Mouse (Mus musculus): ENCODE measurements at regions not wholly inside any gene's neighbourhood (a gene's known extent, or its start where the extent isn't known, plus 50 kb on each side); places are given as distances from the start of the nearest gene placed in this dataset.

DNA sequence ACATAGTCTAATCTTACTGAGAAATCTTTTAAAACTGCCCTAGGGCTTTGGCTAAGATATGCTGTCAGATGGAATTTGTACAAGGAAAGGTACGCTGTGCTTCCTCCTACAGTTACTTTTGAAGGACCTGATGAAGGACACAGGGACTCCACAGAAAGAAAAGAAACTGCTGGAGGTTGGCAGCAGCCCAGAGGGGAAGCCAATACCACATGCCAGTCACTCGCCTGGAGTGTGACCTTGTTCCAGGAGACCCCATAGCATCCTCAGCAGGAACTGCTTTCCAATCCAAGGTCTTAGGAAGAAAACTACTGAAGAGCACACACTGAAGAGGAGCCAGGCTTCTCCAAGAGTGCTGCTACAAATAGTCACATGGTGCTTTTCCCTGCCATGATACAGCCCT lies 404.9 kb downstream of the Gpam start:
- no peak overlapping the region for H3K4me2 ChIP-seq (replicated peaks; ENCODE audit: low read depth, low read length, severe bottlenecking)
- ATAC-seq (ENCODE audit: low FRiP score, low read depth) = no peak
- WGBS = 56% methylated on average over 2 of the region's 2 CpGs

GRCm38 (mm10) chr19:54697411-54697810 lies 429.6 kb downstream of the Gpam start:
- H3K36me3 ChIP-seq (ENCODE audit: control insufficient read depth, insufficient read depth, low read length) = no peaks in the 10 kb centered on the region
- ATAC-seq (ENCODE audit: low FRiP score, low read depth) (no peak), DNase-seq (ENCODE audit: low spot score) (no peak)
- no peak overlapping the region for H3K4me2 ChIP-seq (replicated peaks; ENCODE audit: low read depth, low read length, severe bottlenecking)
- WGBS = 79% methylated on average over 8 of the region's 8 CpGs
- TF ChIP-seq POLR2A (IDR thresholded peaks at IDR 0.05; ENCODE audit: borderline replicate concordance, extremely low read depth, insufficient read depth, insufficient read length) = no peak
- H3K27me3 ChIP-seq (ENCODE audit: control insufficient read depth, insufficient read depth, low read length) = no peaks in the 10 kb centered on the region
- no peak overlapping the region for H3K27ac ChIP-seq (replicated peaks; ENCODE audit: low read depth, low read length)
- H3K4me3 ChIP-seq (replicated peaks; ENCODE audit: low read length) = no peak overlapping the region
- H3K4me1 ChIP-seq (ENCODE audit: control insufficient read depth, insufficient read depth, low read length) = no peaks in the 10 kb centered on the region
- H3K9me3 ChIP-seq (ENCODE audit: control insufficient read depth, low read length) = no peaks in the 10 kb centered on the region
- no peak overlapping the region for H3K9ac ChIP-seq (ENCODE audit: low read depth, low read length, severe bottlenecking)

More for the DNA sequence above, 404.9 kb downstream of the Gpam start:
- no peaks in the 10 kb centered on the region for H3K36me3 ChIP-seq (ENCODE audit: control insufficient read depth, insufficient read depth, low read length)
- DNase-seq (ENCODE audit: low spot score) = no peak
- no peaks in the 10 kb centered on the region for H3K27me3 ChIP-seq (ENCODE audit: control insufficient read depth, insufficient read depth, low read length)
- no peak for TF ChIP-seq POLR2A (IDR thresholded peaks at IDR 0.05; ENCODE audit: borderline replicate concordance, extremely low read depth, insufficient read depth, insufficient read length)
- no peaks in the 10 kb centered on the region for H3K4me1 ChIP-seq (ENCODE audit: control insufficient read depth, insufficient read depth, low read length)
- no peaks in the 10 kb centered on the region for H3K9me3 ChIP-seq (ENCODE audit: control insufficient read depth, low read length)
- H3K27ac ChIP-seq (replicated peaks; ENCODE audit: low read depth, low read length) = no peak overlapping the region
- H3K4me3 ChIP-seq (replicated peaks; ENCODE audit: low read length) = no peak overlapping the region
- H3K9ac ChIP-seq (ENCODE audit: low read depth, low read length, severe bottlenecking) = no peak overlapping the region

DNA sequence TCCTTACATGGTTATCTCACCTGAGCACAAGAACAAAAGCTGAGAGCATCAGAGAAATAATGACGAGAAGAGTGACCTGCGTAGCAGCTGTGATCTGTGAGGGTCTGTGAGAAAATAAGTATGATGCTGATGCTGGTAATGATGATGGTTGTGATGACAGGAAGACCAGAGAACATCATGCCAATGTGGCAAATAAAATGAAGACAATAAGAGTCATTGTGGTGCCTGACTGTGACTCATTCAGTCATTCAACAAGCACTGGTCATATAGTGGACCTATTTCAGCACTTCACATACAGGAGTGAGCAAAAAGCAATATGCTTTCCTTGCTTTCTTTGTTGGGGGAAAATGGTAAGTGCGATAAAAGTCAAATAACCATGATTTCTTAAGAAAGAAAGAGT lies 433.3 kb downstream of the Gpam start:
- 89% methylated on average over 3 of the region's 3 CpGs for WGBS
- ATAC-seq (ENCODE audit: low FRiP score, low read depth) (no peak), DNase-seq (ENCODE audit: low spot score) (no peak)
- Histone ChIP-seq H3K4me2 (replicated peaks; ENCODE audit: low read depth, low read length, severe bottlenecking) (no peak overlapping the region), H3K27me3 (ENCODE audit: control insufficient read depth, insufficient read depth, low read length) (no peaks in the 10 kb centered on the region), H3K36me3 (ENCODE audit: control insufficient read depth, insufficient read depth, low read length) (no peaks in the 10 kb centered on the region), H3K9ac (ENCODE audit: low read depth, low read length, severe bottlenecking) (no peak overlapping the region), H3K9me3 (ENCODE audit: control insufficient read depth, low read length) (no peaks in the 10 kb centered on the region), H3K4me3 (replicated peaks; ENCODE audit: low read length) (no peak overlapping the region), H3K27ac (replicated peaks; ENCODE audit: low read depth, low read length) (no peak overlapping the region), H3K4me1 (ENCODE audit: control insufficient read depth, insufficient read depth, low read length) (no peaks in the 10 kb centered on the region)
- no peak for TF ChIP-seq POLR2A (IDR thresholded peaks at IDR 0.05; ENCODE audit: borderline replicate concordance, extremely low read depth, insufficient read depth, insufficient read length)

DNA sequence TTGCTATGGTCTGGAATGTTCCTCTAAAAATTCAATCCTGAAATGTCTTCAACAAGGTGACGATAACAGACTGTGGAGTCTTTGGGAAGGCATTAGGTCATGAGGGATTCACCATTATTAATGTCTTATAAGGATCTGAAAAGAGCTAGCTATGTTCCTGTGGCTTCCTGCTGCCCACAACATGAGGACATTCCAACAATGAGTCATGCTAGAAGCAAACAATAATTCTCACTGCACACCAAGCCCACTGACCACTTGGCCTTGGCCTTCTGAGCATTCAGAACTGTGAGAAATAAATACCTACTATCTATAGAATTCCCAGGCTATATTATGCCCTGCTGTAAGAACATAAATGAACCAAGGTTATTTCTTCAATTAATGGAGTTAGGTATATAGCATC lies 433.9 kb downstream of the Gpam start:
- Histone ChIP-seq H3K36me3 (ENCODE audit: control insufficient read depth, insufficient read depth, low read length) (no peaks in the 10 kb centered on the region), H3K27ac (replicated peaks; ENCODE audit: low read depth, low read length) (no peak overlapping the region), H3K27me3 (ENCODE audit: control insufficient read depth, insufficient read depth, low read length) (no peaks in the 10 kb centered on the region), H3K4me3 (replicated peaks; ENCODE audit: low read length) (no peak overlapping the region), H3K9ac (ENCODE audit: low read depth, low read length, severe bottlenecking) (no peak overlapping the region), H3K4me2 (replicated peaks; ENCODE audit: low read depth, low read length, severe bottlenecking) (no peak overlapping the region), H3K9me3 (ENCODE audit: control insufficient read depth, low read length) (no peaks in the 10 kb centered on the region), H3K4me1 (ENCODE audit: control insufficient read depth, insufficient read depth, low read length) (no peaks in the 10 kb centered on the region)
- no peak for TF ChIP-seq POLR2A (IDR thresholded peaks at IDR 0.05; ENCODE audit: borderline replicate concordance, extremely low read depth, insufficient read depth, insufficient read length)
- 89% methylated on average over 1 of the region's 1 CpGs for WGBS
- no peak for ATAC-seq (ENCODE audit: low FRiP score, low read depth)
- DNase-seq (ENCODE audit: low spot score) = no peak

- DNase-seq (ENCODE audit: low spot score) (no peak), ATAC-seq (ENCODE audit: low FRiP score, low read depth) (no peak)
- no peak overlapping the region for H3K4me2 ChIP-seq (replicated peaks; ENCODE audit: low read depth, low read length, severe bottlenecking)
- H3K27ac ChIP-seq (replicated peaks; ENCODE audit: low read depth, low read length) = no peak overlapping the region
- no peaks in the 10 kb centered on the region for H3K4me1 ChIP-seq (ENCODE audit: control insufficient read depth, insufficient read depth, low read length)
- H3K9ac ChIP-seq (ENCODE audit: low read depth, low read length, severe bottlenecking) = no peak overlapping the region
- H3K9me3 ChIP-seq (ENCODE audit: control insufficient read depth, low read length) = no peaks in the 10 kb centered on the region
- H3K36me3 ChIP-seq (ENCODE audit: control insufficient read depth, insufficient read depth, low read length) = no peaks in the 10 kb centered on the region
- 84% methylated on average over 1 of the region's 1 CpGs for WGBS
- no peak overlapping the region for H3K4me3 ChIP-seq (replicated peaks; ENCODE audit: low read length)
- H3K27me3 ChIP-seq (ENCODE audit: control insufficient read depth, insufficient read depth, low read length) = no peaks in the 10 kb centered on the region
- no peak for TF ChIP-seq POLR2A (IDR thresholded peaks at IDR 0.05; ENCODE audit: borderline replicate concordance, extremely low read depth, insufficient read depth, insufficient read length)
Measured at GRCm38 (mm10) chr19:54691861-54692260, 435.2 kb downstream of the Gpam start.

DNA sequence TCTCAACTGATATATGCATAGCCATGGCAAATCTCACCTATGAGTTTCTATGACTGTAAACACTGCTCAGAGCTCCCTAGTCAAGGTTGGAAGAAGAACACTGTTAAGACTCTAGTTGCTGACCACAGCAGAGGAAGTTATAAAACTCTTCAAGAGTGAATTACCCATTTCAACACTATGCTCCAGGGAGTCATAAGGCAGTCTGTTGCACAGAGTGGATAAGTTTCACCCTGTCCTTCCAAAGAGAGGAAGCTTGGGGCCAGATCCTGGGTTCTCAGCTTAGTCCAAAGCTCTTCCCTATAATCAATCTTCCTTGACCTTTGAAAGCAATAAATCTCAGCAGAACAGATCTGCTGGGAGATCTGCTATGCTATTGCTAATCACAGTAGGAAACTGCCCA lies 438.4 kb downstream of the Gpam start:
- Histone ChIP-seq H3K4me1 (ENCODE audit: control insufficient read depth, insufficient read depth, low read length) (no peaks in the 10 kb centered on the region), H3K4me3 (replicated peaks; ENCODE audit: low read length) (no peak overlapping the region), H3K9me3 (ENCODE audit: control insufficient read depth, low read length) (no peaks in the 10 kb centered on the region), H3K36me3 (ENCODE audit: control insufficient read depth, insufficient read depth, low read length) (no peaks in the 10 kb centered on the region), H3K4me2 (replicated peaks; ENCODE audit: low read depth, low read length, severe bottlenecking) (no peak overlapping the region), H3K9ac (ENCODE audit: low read depth, low read length, severe bottlenecking) (no peak overlapping the region), H3K27me3 (ENCODE audit: control insufficient read depth, insufficient read depth, low read length) (no peaks in the 10 kb centered on the region), H3K27ac (replicated peaks; ENCODE audit: low read depth, low read length) (no peak overlapping the region)
- DNase-seq (ENCODE audit: low spot score) (no peak), ATAC-seq (ENCODE audit: low FRiP score, low read depth) (no peak)
- TF ChIP-seq POLR2A (IDR thresholded peaks at IDR 0.05; ENCODE audit: borderline replicate concordance, extremely low read depth, insufficient read depth, insufficient read length) = no peak
